Mouse (Mus musculus): ENCODE data around the gene Pbx1. TPM values are rescaled to one million over a fixed set of nuclear protein-coding genes. Genes with fewer than 3 reads are reported as not detected.
"Not testable (repeated sequence)": the region's sequence is repeated elsewhere in the genome, so short reads cannot be mapped to it uniquely, and the experiment has no call there.

The Pbx1 gene
- polyA plus RNA-seq (2015; fragmentation: Nextera tagmentation; extraction: Ambion mirVana) = 28.8 and 31.4 TPM in 2 replicates

DNA sequence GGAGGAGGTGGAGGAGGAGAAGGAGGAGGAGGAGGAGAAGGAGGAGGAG, at the start of gene Pbx1:
Gene Pbx1, minus strand, starts transcription at position 39 of the 49 bp plus-strand sequence.
- Histone ChIP-seq H3K4me3 (replicated peaks) (peak within 1 kb of the TSS; percentile 76), H3K4me2 (peak within 1 kb of the TSS; percentile 61)
- H3K9me3 ChIP-seq (replicated peaks) = not testable (repeated sequence)

DNA sequence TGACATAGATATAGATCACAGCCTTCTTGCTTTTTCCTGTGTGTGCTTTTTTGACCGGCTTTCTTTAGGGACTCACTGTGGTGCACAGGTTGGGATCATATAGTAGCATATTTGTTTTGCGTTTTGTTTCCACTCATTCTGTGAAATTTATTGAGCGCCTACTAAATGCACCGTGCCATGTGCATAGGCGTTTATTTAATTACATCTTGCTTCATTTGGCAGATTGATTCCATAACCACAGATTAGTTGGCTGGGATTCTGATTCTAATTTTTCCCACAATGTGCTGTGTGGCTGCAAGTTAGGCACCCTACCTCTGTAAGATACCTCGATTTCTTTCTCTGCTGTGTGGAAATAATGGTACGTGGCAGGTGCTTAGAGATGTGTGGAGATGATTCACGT, 47.6 kb upstream of the Pbx1 start:
- Histone ChIP-seq H3K4me1 (peaks cover 14% of the 10 kb centered on the region), H3K9ac (replicated peaks) (no peak overlapping the region), H3K27me3 (replicated peaks) (no peaks in the 10 kb centered on the region), H3K9me3 (replicated peaks) (no peaks in the 10 kb centered on the region), H3K4me2 (no peak overlapping the region), H3K27ac (replicated peaks) (no peak overlapping the region), H3K36me3 (no peaks in the 10 kb centered on the region), H3K4me3 (replicated peaks) (no peak overlapping the region)
- WGBS = 75% methylated on average over 8 of the region's 8 CpGs
- ATAC-seq (ENCODE audit: low FRiP score) = no peak

More for the DNA sequence above, at the start of gene Pbx1:
- peak within 1 kb of the TSS; percentile 81 for H3K9ac ChIP-seq (replicated peaks)
- peaks cover 16% of the 10 kb centered on the region for H3K4me1 ChIP-seq
- H3K36me3 ChIP-seq; H3K27me3 ChIP-seq (replicated peaks); ATAC-seq (ENCODE audit: low FRiP score): not testable (repeated sequence)
- peak within 1 kb of the TSS; percentile 94 for H3K27ac ChIP-seq (replicated peaks)

DNA sequence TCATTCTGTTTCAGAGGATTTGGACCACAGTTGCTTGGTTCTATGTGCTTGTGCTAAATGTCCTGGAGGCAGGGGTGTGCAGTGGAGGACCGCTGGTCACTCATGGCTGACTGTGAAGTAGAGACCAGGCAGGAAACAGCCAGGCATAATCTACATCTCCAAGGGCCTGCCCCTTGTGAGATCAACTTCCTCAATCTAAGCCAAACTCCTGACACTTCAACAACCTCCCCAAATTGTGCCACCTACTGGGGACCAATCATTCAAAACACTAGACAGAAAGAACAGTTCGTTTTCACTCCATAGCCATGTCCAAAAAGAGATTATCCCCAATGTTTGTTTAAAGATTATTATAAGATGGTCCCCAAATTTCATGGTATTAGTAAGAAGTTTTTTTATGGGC, 46.8 kb upstream of the Pbx1 start:
- H3K9ac ChIP-seq (replicated peaks) = no peak overlapping the region
- ATAC-seq (ENCODE audit: low FRiP score) = no peak
- no peaks in the 10 kb centered on the region for H3K9me3 ChIP-seq (replicated peaks)
- H3K4me3 ChIP-seq (replicated peaks) = no peak overlapping the region
- no peaks in the 10 kb centered on the region for H3K27me3 ChIP-seq (replicated peaks)
- 75% methylated on average over 2 of the region's 2 CpGs for WGBS
- no peaks in the 10 kb centered on the region for H3K36me3 ChIP-seq
- H3K4me2 ChIP-seq = no peak overlapping the region
- H3K27ac ChIP-seq (replicated peaks) = no peak overlapping the region
- H3K4me1 ChIP-seq = peaks cover 18% of the 10 kb centered on the region

DNA sequence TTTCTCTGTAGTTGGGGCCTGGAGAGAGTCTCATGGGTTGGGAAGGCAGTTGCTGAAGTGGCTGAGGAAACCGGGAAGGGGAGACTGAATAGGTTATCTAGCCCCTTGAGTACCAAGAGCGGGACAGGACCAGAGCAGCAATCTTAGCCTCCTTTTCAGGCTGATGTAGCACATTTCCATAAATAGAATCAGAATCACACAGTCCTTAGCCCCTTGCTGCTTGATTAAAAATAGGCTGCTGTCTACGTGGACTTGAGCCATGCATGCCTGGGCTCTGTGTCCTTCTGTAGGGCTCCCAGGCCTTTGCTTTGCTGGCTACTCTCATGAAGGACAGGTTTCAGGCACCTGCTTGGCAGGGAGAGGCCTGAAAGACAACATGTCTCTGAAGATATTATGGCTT, 44.8 kb upstream of the Pbx1 start:
- no peak for ATAC-seq (ENCODE audit: low FRiP score)
- H3K9ac ChIP-seq (replicated peaks) = no peak overlapping the region
- no peak overlapping the region for H3K4me3 ChIP-seq (replicated peaks)
- no peaks in the 10 kb centered on the region for H3K36me3 ChIP-seq
- H3K9me3 ChIP-seq (replicated peaks) = no peaks in the 10 kb centered on the region
- peaks cover 24% of the 10 kb centered on the region for H3K4me1 ChIP-seq
- WGBS = 46% methylated on average over 3 of the region's 3 CpGs
- no peak overlapping the region for H3K27ac ChIP-seq (replicated peaks)
- H3K27me3 ChIP-seq (replicated peaks) = no peaks in the 10 kb centered on the region
- H3K4me2 ChIP-seq = no peak overlapping the region

DNA sequence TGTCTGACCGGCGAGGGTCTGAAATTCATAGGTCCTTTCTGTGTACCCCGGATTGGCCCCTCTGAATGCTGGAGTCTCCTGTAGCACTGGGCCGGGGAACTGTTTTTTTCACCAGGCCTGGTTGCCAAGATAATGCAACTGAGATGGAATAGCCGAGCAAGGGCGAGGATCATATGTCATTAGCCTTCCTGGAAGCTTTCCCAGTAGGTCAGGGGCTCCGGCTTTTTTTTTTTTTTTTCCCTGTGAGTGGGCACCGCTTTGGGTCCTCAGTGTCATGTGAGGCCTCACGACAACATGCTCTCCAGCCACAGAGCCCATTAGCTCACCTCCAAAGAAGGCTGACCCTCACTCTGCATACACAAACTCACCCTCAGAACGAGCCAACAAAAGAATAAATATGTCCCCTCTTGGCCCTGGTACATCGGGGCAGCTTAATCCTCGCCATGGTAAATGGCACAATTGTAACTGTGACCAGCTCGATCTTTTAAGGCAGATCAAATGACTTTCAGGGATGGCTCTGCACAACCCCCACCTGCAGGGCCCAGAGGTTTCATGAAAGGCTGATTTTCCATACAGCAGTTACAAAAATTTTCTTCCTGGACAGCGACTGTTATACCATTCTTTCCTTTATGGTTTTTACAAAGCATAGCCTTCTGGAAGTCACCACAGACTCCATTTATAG, 44.3 kb upstream of the Pbx1 start:
- Histone ChIP-seq H3K27me3 (replicated peaks) (no peaks in the 10 kb centered on the region), H3K4me1 (peaks cover 24% of the 10 kb centered on the region), H3K4me3 (replicated peaks) (no peak overlapping the region), H3K4me2 (no peak overlapping the region), H3K36me3 (no peaks in the 10 kb centered on the region), H3K27ac (replicated peaks) (no peak overlapping the region; the same call in 1 of the 2 replicates), H3K9me3 (replicated peaks) (no peaks in the 10 kb centered on the region), H3K9ac (replicated peaks) (no peak overlapping the region)
- WGBS = 51% methylated on average over 14 of the region's 14 CpGs
- ATAC-seq (ENCODE audit: low FRiP score) = no peak

DNA sequence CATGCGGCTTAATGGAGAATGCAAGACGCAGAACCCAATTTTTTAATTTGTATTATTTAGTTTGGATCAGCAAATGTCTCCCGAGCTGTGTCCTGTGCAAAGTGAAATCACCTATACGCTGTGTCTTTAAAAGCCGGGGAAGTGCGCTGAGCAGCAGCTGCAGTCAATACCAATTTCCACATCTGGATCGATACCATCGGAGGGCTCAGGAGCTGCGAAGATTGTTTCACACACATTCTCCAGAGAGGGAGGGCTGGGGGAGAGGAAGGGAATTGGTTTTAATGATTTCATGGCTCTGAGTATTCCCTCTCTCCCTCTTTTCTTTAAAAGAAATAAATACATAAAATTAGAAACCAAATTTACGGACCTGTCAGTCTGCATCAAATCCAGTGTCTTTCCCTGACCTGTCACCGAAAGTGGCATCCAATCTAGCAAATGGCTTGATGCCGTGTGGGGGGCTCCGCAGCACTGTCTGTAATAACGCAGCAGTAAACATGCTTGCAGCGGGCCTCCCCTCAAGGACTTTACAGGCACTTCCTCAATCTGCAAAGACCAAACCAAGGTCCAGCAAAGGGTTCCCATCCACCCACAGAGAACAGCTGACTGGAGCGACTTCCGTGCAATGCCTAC, 43.6 kb upstream of the Pbx1 start:
- Histone ChIP-seq H3K4me1 (peaks cover 24% of the 10 kb centered on the region), H3K9me3 (replicated peaks) (no peaks in the 10 kb centered on the region), H3K4me3 (replicated peaks) (no peak overlapping the region), H3K27ac (replicated peaks) (no peak overlapping the region; the same call in 1 of the 2 replicates), H3K9ac (replicated peaks) (no peak overlapping the region), H3K4me2 (peak overlapping the region; percentile 9; the same call in 1 of the 2 replicates), H3K36me3 (no peaks in the 10 kb centered on the region), H3K27me3 (replicated peaks) (no peaks in the 10 kb centered on the region)
- WGBS = 68% methylated on average over 17 of the region's 17 CpGs
- ATAC-seq (ENCODE audit: low FRiP score) = no peak

DNA sequence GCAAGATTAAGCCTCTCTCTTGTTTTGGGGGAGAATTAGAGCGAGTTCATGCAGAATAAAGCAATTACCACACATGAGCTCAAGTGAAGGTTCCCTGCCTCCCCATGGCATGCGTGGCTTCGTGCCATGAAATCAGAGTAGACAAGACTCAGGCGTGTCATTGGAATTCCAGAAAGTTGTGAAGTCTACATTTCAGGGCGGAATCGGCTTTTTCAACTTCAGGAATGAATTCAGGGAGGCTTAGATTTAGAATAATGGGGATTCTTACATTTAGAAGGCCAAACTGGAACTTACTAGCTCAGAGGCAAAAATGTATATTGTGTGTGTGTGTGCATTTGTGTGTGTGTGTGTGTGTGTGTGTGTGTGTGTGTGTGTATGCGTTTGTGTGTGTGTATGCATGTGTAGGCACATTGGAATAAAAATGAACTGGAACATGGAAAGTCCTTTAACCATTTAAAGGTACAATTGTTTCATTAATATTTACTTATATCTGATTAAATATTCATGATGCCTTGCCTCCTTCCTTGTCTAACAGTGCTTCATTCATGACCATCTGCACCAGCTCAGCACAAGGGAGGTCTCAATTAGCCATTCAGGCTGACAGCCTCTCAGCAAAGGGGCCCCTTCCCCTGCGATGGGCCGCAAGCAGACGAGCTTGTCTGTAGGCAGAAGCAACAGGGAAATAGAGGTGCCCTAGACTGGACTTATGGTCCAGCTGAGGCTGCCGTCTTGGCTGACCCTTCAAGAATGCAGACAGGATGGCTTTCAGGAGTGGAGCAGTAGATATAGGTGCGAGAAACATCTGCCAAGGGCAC, 41.4 kb upstream of the Pbx1 start:
- H3K27ac ChIP-seq (replicated peaks) = no peak overlapping the region
- no peaks in the 10 kb centered on the region for H3K27me3 ChIP-seq (replicated peaks)
- 21% methylated on average over 12 of the region's 12 CpGs for WGBS
- H3K4me3 ChIP-seq (replicated peaks) = no peak overlapping the region
- H3K9me3 ChIP-seq (replicated peaks) = no peaks in the 10 kb centered on the region
- no peaks in the 10 kb centered on the region for H3K36me3 ChIP-seq
- H3K4me1 ChIP-seq = peaks cover 24% of the 10 kb centered on the region
- H3K9ac ChIP-seq (replicated peaks) = no peak overlapping the region
- no peak for ATAC-seq (ENCODE audit: low FRiP score)
- no peak overlapping the region for H3K4me2 ChIP-seq

DNA sequence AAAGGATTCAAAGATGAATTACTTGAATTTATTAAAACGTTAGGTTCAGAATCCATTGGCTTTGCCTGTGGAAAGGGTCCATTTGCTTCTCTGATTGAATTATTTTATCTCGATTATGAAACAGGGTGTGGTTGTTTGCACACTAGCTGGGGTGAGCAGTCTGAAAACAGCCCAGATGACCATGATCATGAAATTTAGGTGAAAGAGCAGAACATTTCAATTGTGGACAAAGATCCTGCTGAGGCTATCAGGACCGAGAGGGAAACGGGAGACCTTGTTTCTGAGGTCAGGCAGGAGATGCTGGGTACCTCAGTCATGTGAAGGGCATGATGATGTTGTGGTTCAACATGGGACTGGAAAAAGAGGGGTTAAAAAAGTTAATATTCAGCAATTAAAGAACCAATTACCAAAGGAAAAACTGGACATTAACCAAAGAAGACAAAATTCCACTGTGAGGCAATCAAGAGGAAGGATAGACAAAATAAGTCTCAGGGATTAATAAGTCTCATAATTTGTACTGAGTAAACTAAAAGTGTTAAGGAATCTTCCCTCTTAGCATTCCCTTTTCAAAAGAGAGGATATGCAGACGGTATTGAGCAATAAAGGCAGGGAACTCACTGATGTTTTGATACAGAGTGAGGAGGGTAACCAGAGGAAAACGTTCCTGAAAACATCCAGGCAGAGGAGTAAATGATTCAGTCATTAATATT, 40.6 kb upstream of the Pbx1 start:
- no peaks in the 10 kb centered on the region for H3K27me3 ChIP-seq (replicated peaks)
- H3K9ac ChIP-seq (replicated peaks) = no peak overlapping the region
- H3K9me3 ChIP-seq (replicated peaks) = no peaks in the 10 kb centered on the region
- peaks cover 24% of the 10 kb centered on the region for H3K4me1 ChIP-seq
- no peak overlapping the region for H3K4me3 ChIP-seq (replicated peaks)
- H3K27ac ChIP-seq (replicated peaks) = no peak overlapping the region
- 51% methylated on average over 6 of the region's 6 CpGs for WGBS
- H3K36me3 ChIP-seq = no peaks in the 10 kb centered on the region
- no peak for ATAC-seq (ENCODE audit: low FRiP score)
- H3K4me2 ChIP-seq = no peak overlapping the region

DNA sequence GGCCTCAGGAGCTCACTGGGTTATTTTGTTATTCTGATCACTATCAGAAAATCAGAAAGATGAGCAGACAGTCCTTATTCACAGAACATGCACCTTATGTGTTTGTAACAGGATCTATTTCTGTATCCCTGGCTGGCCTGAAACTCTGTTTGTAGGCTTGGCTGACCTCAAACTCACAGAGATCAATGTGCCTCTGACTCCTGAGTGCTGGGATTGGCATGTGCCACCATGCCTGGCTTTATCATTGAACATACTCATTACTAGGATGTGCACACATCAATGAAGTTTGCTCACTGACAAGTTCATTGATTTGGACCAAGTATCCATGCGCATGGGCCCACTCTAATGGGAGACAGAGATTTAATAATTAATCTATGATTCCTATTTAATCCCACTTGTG, 27.4 kb upstream of the Pbx1 start:
- no peak overlapping the region for H3K4me2 ChIP-seq
- no peaks in the 10 kb centered on the region for H3K36me3 ChIP-seq
- H3K9ac ChIP-seq (replicated peaks) = no peak overlapping the region
- no peak for ATAC-seq (ENCODE audit: low FRiP score)
- no peaks in the 10 kb centered on the region for H3K9me3 ChIP-seq (replicated peaks)
- H3K4me3 ChIP-seq (replicated peaks) = no peak overlapping the region
- H3K4me1 ChIP-seq = no peaks in the 10 kb centered on the region
- H3K27ac ChIP-seq (replicated peaks) = no peak overlapping the region
- WGBS = 98% methylated on average over 1 of the region's 1 CpGs
- H3K27me3 ChIP-seq (replicated peaks) = no peaks in the 10 kb centered on the region

DNA sequence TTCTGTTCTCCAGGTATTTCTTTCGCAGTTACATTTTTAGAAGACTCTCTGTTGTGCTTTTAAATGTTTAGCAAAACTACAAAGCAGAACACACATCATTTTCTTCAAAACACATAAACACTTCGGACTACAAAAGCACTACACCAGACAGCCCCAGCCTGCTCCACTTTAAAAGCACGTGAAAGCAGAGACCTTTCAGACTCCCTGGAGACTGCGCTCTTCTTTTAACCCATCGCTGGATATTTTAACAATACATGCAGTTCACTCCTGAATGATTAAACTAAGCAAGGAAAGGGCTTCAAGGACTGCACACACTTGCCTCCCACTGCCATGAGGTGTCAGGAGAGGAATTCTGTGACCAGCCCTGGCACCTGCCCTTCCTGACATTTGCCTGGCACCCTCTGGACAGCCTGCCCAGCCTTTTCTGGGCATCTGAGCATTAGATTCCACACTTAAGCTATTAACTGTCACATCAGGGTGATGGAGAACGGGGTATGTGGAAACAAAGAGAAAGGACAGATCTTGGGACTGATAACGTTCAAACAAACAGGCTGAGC, 25.2 kb upstream of the Pbx1 start:
- H3K4me3 ChIP-seq (replicated peaks) = no peak overlapping the region
- ATAC-seq (ENCODE audit: low FRiP score) = no peak

DNA sequence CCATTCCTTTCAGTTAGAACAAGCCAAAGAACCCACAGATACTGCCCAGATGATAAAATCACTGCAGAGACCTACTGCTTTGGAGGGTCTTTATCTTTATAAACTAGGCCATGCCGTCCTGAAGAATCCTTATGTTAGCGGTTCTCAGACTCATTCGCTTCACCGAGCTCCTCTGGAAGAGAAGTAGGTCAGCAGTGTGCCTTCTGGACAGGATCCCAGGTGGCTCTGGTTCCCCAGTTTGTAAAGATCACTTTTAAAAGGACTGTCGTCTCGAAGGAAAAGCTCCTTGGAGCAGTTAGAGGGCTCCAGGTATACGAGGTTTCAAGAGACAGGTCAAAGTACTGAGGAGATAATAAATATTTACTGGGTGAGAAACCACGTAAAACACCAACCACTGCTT, 23.1 kb upstream of the Pbx1 start:
- WGBS = 75% methylated on average over 8 of the region's 8 CpGs
- no peak overlapping the region for H3K9ac ChIP-seq (replicated peaks)
- no peaks in the 10 kb centered on the region for H3K36me3 ChIP-seq
- H3K4me1 ChIP-seq = no peaks in the 10 kb centered on the region
- H3K4me3 ChIP-seq (replicated peaks) = no peak overlapping the region
- no peak overlapping the region for H3K4me2 ChIP-seq
- H3K9me3 ChIP-seq (replicated peaks) = no peaks in the 10 kb centered on the region
- no peak for ATAC-seq (ENCODE audit: low FRiP score)
- no peak overlapping the region for H3K27ac ChIP-seq (replicated peaks)
- no peaks in the 10 kb centered on the region for H3K27me3 ChIP-seq (replicated peaks)

More for the DNA sequence above, 25.2 kb upstream of the Pbx1 start:
- Histone ChIP-seq H3K4me2 (no peak overlapping the region), H3K27me3 (replicated peaks) (no peaks in the 10 kb centered on the region), H3K4me1 (no peaks in the 10 kb centered on the region), H3K27ac (replicated peaks) (no peak overlapping the region), H3K36me3 (no peaks in the 10 kb centered on the region), H3K9me3 (replicated peaks) (no peaks in the 10 kb centered on the region), H3K9ac (replicated peaks) (no peak overlapping the region)
- WGBS = 44% methylated on average over 7 of the region's 7 CpGs

Data from neural tube, embryonic 15.5 days (tissue).